Mouse (Mus musculus) heart, embryonic 16.5 days (tissue): Measurements from ENCODE around the gene Stoml2. TPM values are rescaled to one million over a fixed set of nuclear protein-coding genes. Genes with fewer than 3 reads are reported as not detected.

Experiments
- ATAC-seq: fragments of 200-750 bp; cut with Nextera tagmentation; replicated peaks from 2 replicates; pipeline ENCODE4 v1.8.0; 2017; ENCODE audit warnings: moderate number of reproducible peaks; ENCODE audit not compliant: insufficient read depth, low FRiP score; ENCODE audit errors: extremely low read depth
- H3K27ac ChIP-seq: fragments of 300-500 bp; sonication (generic); 2 replicates; pipeline ENCODE4 v1.5.1; 2014; ENCODE audit warnings: mild to moderate bottlenecking, low read length, control low read depth, moderate library complexity
- H3K27me3 ChIP-seq: fragments of 300-500 bp; sonication (generic); 2 replicates; pipeline ENCODE4 v1.6.1; 2014; ENCODE audit warnings: low read length, mixed read lengths; ENCODE audit not compliant: control insufficient read depth, insufficient read depth
- H3K36me3 ChIP-seq: fragments of 300-500 bp; sonication (generic); 2 replicates; pipeline ENCODE4 v1.6.1; 2014; ENCODE audit not compliant: control insufficient read depth, insufficient read depth
- H3K4me1 ChIP-seq: fragments of 300-500 bp; sonication (generic); 2 replicates; pipeline ENCODE4 v1.6.1; 2014; ENCODE audit warnings: low read length, mixed read lengths; ENCODE audit not compliant: control insufficient read depth, insufficient read depth
- H3K4me2 ChIP-seq: fragments of 300-500 bp; sonication (generic); 2 replicates; pipeline ENCODE4 v1.6.1; 2014; ENCODE audit warnings: low read depth, mild to moderate bottlenecking, control low read depth, low read length
- H3K4me3 ChIP-seq: fragments of 300-500 bp; sonication (generic); 2 replicates; pipeline ENCODE4 v1.5.1; 2014; ENCODE audit warnings: mild to moderate bottlenecking, control low read depth, low read length
- H3K9ac ChIP-seq: fragments of 300-500 bp; sonication (generic); 2 replicates; pipeline ENCODE4 v1.6.1; 2014; ENCODE audit warnings: low read length, control low read depth
- H3K9me3 ChIP-seq: fragments of 300-500 bp; sonication (generic); replicated peaks from 2 replicates; pipeline ENCODE4 v1.6.1; 2016; ENCODE audit warnings: low read length; ENCODE audit not compliant: control insufficient read depth
- WGBS: fragments of 180-500 bp; shearing (Covaris S2); extraction: QIAGEN DNeasy Blood & Tissue Kit; methylation state at CpG from one replicate; pipeline ENCODE4 v1.1.7; 2014; 5-methylcytosine and 5-hydroxymethylcytosine counted together
- polyA plus RNA-seq: library from polyadenylated mRNA; unstranded; fragments of >200 nt; fragmentation: Nextera tagmentation; extraction: Ambion mirVana; gene quantifications from 2 replicates; pipeline ENCODE4 v1.2.1, GENCODE M21; 2015

Gene Stoml2
- polyA plus RNA-seq: 222 and 234 TPM in 2 replicates

- Histone ChIP-seq H3K27me3 (no peaks in the 10 kb centered on the region), H3K4me2 (peak within 1 kb of the TSS; percentile 95), H3K36me3 (peaks cover 44% of the 10 kb centered on the region), H3K9me3 (no peaks in the 10 kb centered on the region), H3K9ac (peak within 1 kb of the TSS; percentile 97), H3K4me1 (peaks cover 12% of the 10 kb centered on the region), H3K4me3 (peak within 1 kb of the TSS; percentile 90), H3K27ac (peak within 1 kb of the TSS; percentile 89)
- ATAC-seq: peak; percentile 94
- 1% methylated on average over 38 of the region's 38 CpGs for WGBS
Observed at GRCm38 (mm10) chr4:43031237-43031995, at the start of gene Stoml2. Gene Stoml2 (minus strand): TSS chr4:43031710.

- Histone ChIP-seq H3K4me3 (no peak overlapping the region), H3K27me3 (no peaks in the 10 kb centered on the region), H3K4me1 (no peaks in the 10 kb centered on the region), H3K9me3 (no peaks in the 10 kb centered on the region), H3K27ac (no peak overlapping the region), H3K4me2 (no peak overlapping the region), H3K9ac (no peak overlapping the region), H3K36me3 (no peaks in the 10 kb centered on the region)
- WGBS: 58% methylated on average over 7 of the region's 7 CpGs
- ATAC-seq: no peak
Observed at GRCm38 (mm10) chr4:43078071-43078718, 46.7 kb upstream of the Stoml2 start.

- ATAC-seq: no peak
- Histone ChIP-seq H3K9me3 (no peaks in the 10 kb centered on the region), H3K4me3 (no peak overlapping the region), H3K36me3 (no peaks in the 10 kb centered on the region), H3K4me2 (no peak overlapping the region), H3K27ac (no peak overlapping the region), H3K4me1 (no peaks in the 10 kb centered on the region), H3K9ac (no peak overlapping the region), H3K27me3 (no peaks in the 10 kb centered on the region)
Observed at GRCm38 (mm10) chr4:43074923-43075322, 43.4 kb upstream of the Stoml2 start.

GRCm38 (mm10) chr4:43065471-43065870 lies 34.0 kb upstream of the Stoml2 start:
- no peak for ATAC-seq
- WGBS: 94% methylated on average over 4 of the region's 4 CpGs

GRCm38 (mm10) chr4:43060286-43060685 lies 28.8 kb upstream of the Stoml2 start:
- Histone ChIP-seq H3K9ac (no peak overlapping the region), H3K4me1 (peaks cover 12% of the 10 kb centered on the region)

More at GRCm38 (mm10) chr4:43065471-43065870, 34.0 kb upstream of the Stoml2 start:
- H3K27me3 ChIP-seq: no peaks in the 10 kb centered on the region
- no peaks in the 10 kb centered on the region for H3K9me3 ChIP-seq
- H3K4me1 ChIP-seq: peaks cover 8% of the 10 kb centered on the region
- no peak overlapping the region for H3K9ac ChIP-seq
- no peak overlapping the region for H3K4me3 ChIP-seq
- no peaks in the 10 kb centered on the region for H3K36me3 ChIP-seq
- no peak overlapping the region for H3K27ac ChIP-seq
- H3K4me2 ChIP-seq: no peak overlapping the region

GRCm38 (mm10) chr4:43059697-43060096 lies 28.2 kb upstream of the Stoml2 start:
- ATAC-seq: no peak
- H3K9me3 ChIP-seq: no peaks in the 10 kb centered on the region
- H3K4me3 ChIP-seq: peak overlapping the region; percentile 74
- H3K27ac ChIP-seq: peak overlapping the region; percentile 9; the same call in 1 of the 2 replicates
- H3K27me3 ChIP-seq: no peaks in the 10 kb centered on the region
- H3K36me3 ChIP-seq: no peaks in the 10 kb centered on the region
- peak overlapping the region; percentile 73 for H3K4me2 ChIP-seq
- 40% methylated on average over 3 of the region's 3 CpGs for WGBS
- no peak overlapping the region; the same call in 1 of the 2 replicates for H3K9ac ChIP-seq
- H3K4me1 ChIP-seq: peaks cover 12% of the 10 kb centered on the region

More at GRCm38 (mm10) chr4:43060286-43060685, 28.8 kb upstream of the Stoml2 start:
- Histone ChIP-seq H3K27ac (no peak overlapping the region), H3K4me3 (peak overlapping the region; percentile 74), H3K9me3 (no peaks in the 10 kb centered on the region), H3K27me3 (no peaks in the 10 kb centered on the region), H3K36me3 (no peaks in the 10 kb centered on the region), H3K4me2 (peak overlapping the region; percentile 73)
- WGBS: 45% methylated on average over 3 of the region's 3 CpGs
- ATAC-seq: no peak

GRCm38 (mm10) chr4:43058753-43059654 lies 27.5 kb upstream of the Stoml2 start, which contains the start of gene Unc13b:
Gene Unc13b (plus strand): TSS chr4:43058953.
- no peaks in the 10 kb centered on the region for H3K27me3 ChIP-seq
- H3K27ac ChIP-seq: peak within 1 kb of the TSS; percentile 84
- peaks cover 12% of the 10 kb centered on the region for H3K4me1 ChIP-seq
- peak; percentile 97 for ATAC-seq
- H3K4me3 ChIP-seq: peak within 1 kb of the TSS; percentile 74
- H3K4me2 ChIP-seq: peak within 1 kb of the TSS; percentile 73
- no peaks in the 10 kb centered on the region for H3K9me3 ChIP-seq
- under 1% methylated on average over 86 of the region's 90 CpGs for WGBS
- peak within 1 kb of the TSS; percentile 82 for H3K9ac ChIP-seq
- H3K36me3 ChIP-seq: no peaks in the 10 kb centered on the region

- no peak for ATAC-seq
- WGBS: 26% methylated on average over 8 of the region's 8 CpGs
- H3K4me1 ChIP-seq: peaks cover 12% of the 10 kb centered on the region
- no peaks in the 10 kb centered on the region for H3K9me3 ChIP-seq
- H3K9ac ChIP-seq: no peak overlapping the region
- H3K36me3 ChIP-seq: no peaks in the 10 kb centered on the region
- H3K4me3 ChIP-seq: peak overlapping the region; percentile 74
- no peaks in the 10 kb centered on the region for H3K27me3 ChIP-seq
- H3K4me2 ChIP-seq: peak overlapping the region; percentile 73
- H3K27ac ChIP-seq: no peak overlapping the region
Observed at GRCm38 (mm10) chr4:43058392-43058752, 26.9 kb upstream of the Stoml2 start.
